Mouse (Mus musculus) embryonic fibroblast, embryonic 13.5 days (primary cell): ENCODE results near the gene Kctd2.

Source experiments
- CTCF ChIP-seq: IDR thresholded peaks from 2 replicates; pipeline ENCODE4 v1.5.1; 2011; ENCODE audit warnings: mild to moderate bottlenecking, control low read depth, low read length, moderate library complexity, borderline replicate concordance; ENCODE audit not compliant: insufficient read depth
- POLR2A ChIP-seq: IDR thresholded peaks from 2 replicates; pipeline ENCODE4 v1.6.1; 2011; ENCODE audit warnings: low read depth, mild to moderate bottlenecking, control low read depth, low read length, moderate library complexity

GRCm38 (mm10) chr11:115377854-115378253, 42.1 kb upstream of the Kctd2 start:
- TF ChIP-seq POLR2A, result no peak
- no peak for TF ChIP-seq CTCF
